Mouse (Mus musculus) lung, postnatal 0 days (tissue): ENCODE data around the gene H2-Q10. TPM values are rescaled to one million over a fixed set of nuclear protein-coding genes. Genes with fewer than 3 reads are reported as not detected.
"Not testable (repeated sequence)": the region's sequence is repeated elsewhere in the genome, so short reads cannot be mapped to it uniquely, and the experiment has no call there.

Experiments used
- ATAC-seq: fragments of 200-750 bp; cut with Nextera tagmentation; 2 replicates; pipeline ENCODE4 v1.8.0; 2017; ENCODE audit warnings: moderate library complexity
- DNase-seq: peaks from one replicate; pipeline ENCODE4 v3.0.0-alpha.2; 2016; ENCODE audit warnings: low spot score
- H3K27ac ChIP-seq: fragments of 300-500 bp; sonication (generic); 2 replicates; pipeline ENCODE4 v1.5.1; 2014; ENCODE audit warnings: antibody characterized with exemption, mild to moderate bottlenecking, low read length, mixed read lengths
- H3K27me3 ChIP-seq: fragments of 300-500 bp; sonication (generic); replicated peaks from 2 replicates; pipeline ENCODE4 v1.6.1; 2014; ENCODE audit warnings: low read length, mixed read lengths; ENCODE audit not compliant: insufficient read depth
- H3K36me3 ChIP-seq: fragments of 300-500 bp; sonication (generic); 2 replicates; pipeline ENCODE4 v1.6.1; 2014; ENCODE audit warnings: low read length, mixed read lengths; ENCODE audit not compliant: insufficient read depth
- H3K4me1 ChIP-seq: fragments of 300-500 bp; sonication (generic); 2 replicates; pipeline ENCODE4 v1.6.1; 2014; ENCODE audit warnings: antibody characterized with exemption, low read depth, low read length, mixed read lengths; ENCODE audit not compliant: insufficient read depth
- H3K4me2 ChIP-seq: fragments of 300-500 bp; sonication (generic); replicated peaks from 2 replicates; pipeline ENCODE4 v1.6.1; 2014; ENCODE audit warnings: low read depth, mild to moderate bottlenecking, low read length, moderate library complexity, mixed read lengths
- H3K4me3 ChIP-seq: fragments of 300-500 bp; sonication (generic); 2 replicates; pipeline ENCODE4 v1.5.1; 2014; ENCODE audit warnings: low read depth, low read length
- H3K9ac ChIP-seq: fragments of 300-500 bp; sonication (generic); replicated peaks from 2 replicates; pipeline ENCODE4 v1.6.1; 2014; ENCODE audit warnings: low read depth, mild to moderate bottlenecking
- H3K9me3 ChIP-seq: fragments of 300-500 bp; sonication (generic); 2 replicates; pipeline ENCODE4 v1.6.1; 2016; ENCODE audit warnings: low read length, mixed read lengths
- CTCF ChIP-seq: IDR thresholded peaks from 2 replicates; pipeline ENCODE4 v1.5.1; 2016; ENCODE audit warnings: antibody characterized with exemption, mild to moderate bottlenecking
- EP300 ChIP-seq: IDR thresholded peaks from 2 replicates; pipeline ENCODE4 v1.6.1; 2016; ENCODE audit warnings: antibody characterized with exemption, mild to moderate bottlenecking, control low read depth
- WGBS: fragments of 180-500 bp; shearing (Covaris S2); extraction: QIAGEN DNeasy Blood & Tissue Kit; methylation state at CpG from one replicate; pipeline ENCODE4 v1.1.7; 2014; 5-methylcytosine and 5-hydroxymethylcytosine counted together
- polyA plus RNA-seq: library from polyadenylated mRNA; unstranded; fragments of >200 nt; fragmentation: Nextera tagmentation; extraction: Ambion mirVana; gene quantifications from 2 replicates; pipeline ENCODE4 v1.2.1, GENCODE M21; 2015

The H2-Q10 gene
- polyA plus RNA-seq, 1 experiment from 2014 or later, result 2.0 TPM

DNA sequence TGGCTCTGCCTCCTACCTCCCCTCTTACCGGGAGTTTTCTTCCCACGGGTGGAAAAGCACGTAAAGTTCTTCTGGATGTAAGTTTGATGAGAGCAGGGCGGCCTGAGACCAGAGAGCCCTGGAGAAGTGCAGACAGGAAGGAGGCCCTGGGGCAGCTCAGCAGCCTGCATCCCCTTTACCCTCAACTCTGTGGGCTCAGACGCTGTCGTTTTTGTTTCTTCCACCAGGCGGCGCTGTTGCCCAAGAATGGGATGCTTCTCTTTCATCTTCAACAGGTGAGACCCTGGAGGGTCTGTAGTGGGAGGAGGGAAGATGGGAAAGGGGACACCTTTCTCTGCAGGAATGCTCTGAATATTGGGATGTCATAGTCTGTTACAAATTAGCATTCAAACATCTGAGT lies 4.2 kb upstream of the H2-Q10 start:
- not testable (repeated sequence) for H3K36me3 ChIP-seq, ATAC-seq, H3K4me2 ChIP-seq, H3K4me1 ChIP-seq, H3K27ac ChIP-seq, H3K9me3 ChIP-seq, H3K9ac ChIP-seq, H3K4me3 ChIP-seq, DNase-seq
- WGBS, result 7% methylated on average over 8 of the region's 8 CpGs
- TF ChIP-seq CTCF, result peak; percentile 83
- peaks cover 11% of the 10 kb centered on the region for H3K27me3 ChIP-seq

GRCm38 (mm10) chr17:35468936-35469335 lies 953 bp upstream of the H2-Q10 start:
- H3K9ac ChIP-seq, H3K4me1 ChIP-seq, H3K27ac ChIP-seq, H3K9me3 ChIP-seq, H3K4me2 ChIP-seq, ATAC-seq, H3K4me3 ChIP-seq, DNase-seq, H3K36me3 ChIP-seq: not testable (repeated sequence)
- peaks cover 12% of the 10 kb centered on the region for H3K27me3 ChIP-seq
- WGBS, result 34% methylated on average over 3 of the region's 3 CpGs

- Histone ChIP-seq H3K27me3 (no peaks in the 10 kb centered on the region), H3K9ac (no peak overlapping the region), H3K4me1 (no peaks in the 10 kb centered on the region), H3K9me3 (no peaks in the 10 kb centered on the region), H3K4me2 (no peak overlapping the region), H3K36me3 (no peaks in the 10 kb centered on the region), H3K27ac (no peak overlapping the region), H3K4me3 (no peak overlapping the region)
- under 1% methylated on average over 9 of the region's 9 CpGs for WGBS
- DNase-seq, result peak; percentile 68
- no peak for TF ChIP-seq EP300
- peak; percentile 91 for TF ChIP-seq CTCF
- ATAC-seq, result peak; percentile 54
Observed at GRCm38 (mm10) chr17:35484066-35484465, 14.2 kb downstream of the H2-Q10 start.

- H3K4me2 ChIP-seq, result no peak overlapping the region
- H3K9ac ChIP-seq, result no peak overlapping the region
- no peaks in the 10 kb centered on the region for H3K27me3 ChIP-seq
- TF ChIP-seq CTCF, result no peak
- TF ChIP-seq EP300, result no peak
- H3K4me3 ChIP-seq, result no peak overlapping the region
- H3K9me3 ChIP-seq, result no peaks in the 10 kb centered on the region
- H3K4me1 ChIP-seq, result no peaks in the 10 kb centered on the region
- no peak for ATAC-seq
- 9% methylated on average over 4 of the region's 4 CpGs for WGBS
- no peak for DNase-seq
- H3K27ac ChIP-seq, result no peak overlapping the region
- no peaks in the 10 kb centered on the region for H3K36me3 ChIP-seq
Observed at GRCm38 (mm10) chr17:35485702-35486101, 15.8 kb downstream of the H2-Q10 start.

DNA sequence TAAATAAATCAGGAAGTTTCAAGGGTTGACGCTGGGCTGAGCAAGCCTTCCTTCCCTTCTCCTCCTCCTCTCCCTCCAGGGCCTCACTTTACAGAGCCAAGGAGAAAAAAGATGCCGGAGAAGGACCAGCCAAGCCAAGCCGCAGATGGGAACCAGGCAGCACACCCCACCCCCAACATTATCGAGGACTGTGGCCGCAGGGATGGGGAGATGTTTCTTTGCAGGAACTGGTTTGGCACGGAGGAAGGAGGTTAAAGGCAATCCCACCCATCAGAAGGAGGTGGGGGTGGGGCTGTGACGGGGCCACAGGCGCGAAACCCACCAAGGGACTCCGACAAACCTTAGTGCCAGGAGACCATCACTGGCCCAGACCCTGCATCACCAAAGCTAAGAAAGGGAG lies 16.8 kb downstream of the H2-Q10 start:
- H3K4me3 ChIP-seq, result no peak overlapping the region
- no peak overlapping the region for H3K4me2 ChIP-seq
- DNase-seq, result no peak
- 46% methylated on average over 10 of the region's 10 CpGs for WGBS
- H3K36me3 ChIP-seq, result no peaks in the 10 kb centered on the region
- TF ChIP-seq EP300 (no peak), CTCF (no peak)
- no peaks in the 10 kb centered on the region for H3K4me1 ChIP-seq
- H3K27me3 ChIP-seq, result no peaks in the 10 kb centered on the region
- no peak overlapping the region for H3K9ac ChIP-seq
- no peak overlapping the region for H3K27ac ChIP-seq
- no peak for ATAC-seq
- H3K9me3 ChIP-seq, result no peaks in the 10 kb centered on the region

DNA sequence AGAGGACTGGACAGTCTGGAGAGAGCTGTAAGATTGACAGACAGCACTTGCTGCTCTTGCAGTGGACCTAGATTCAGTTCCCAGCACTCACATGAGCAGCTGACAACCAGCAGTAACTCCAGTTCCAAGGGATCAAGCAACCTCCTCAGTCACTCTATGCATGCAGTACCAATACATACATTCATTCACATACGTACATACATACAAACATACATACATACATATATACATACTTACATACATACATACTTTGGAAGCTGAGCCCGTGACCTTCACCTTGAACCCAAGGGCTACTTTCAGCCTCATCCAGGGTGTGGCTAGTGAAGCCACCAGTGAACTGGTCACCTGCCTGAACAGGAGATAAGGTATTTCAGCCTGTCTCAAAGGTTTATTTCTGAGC lies 18.2 kb downstream of the H2-Q10 start:
- ATAC-seq (no peak), DNase-seq (no peak)
- Histone ChIP-seq H3K9me3 (no peaks in the 10 kb centered on the region), H3K27me3 (no peaks in the 10 kb centered on the region), H3K9ac (no peak overlapping the region), H3K4me2 (no peak overlapping the region), H3K27ac (no peak overlapping the region), H3K36me3 (no peaks in the 10 kb centered on the region), H3K4me1 (no peaks in the 10 kb centered on the region), H3K4me3 (no peak overlapping the region)
- WGBS, result 96% methylated on average over 2 of the region's 2 CpGs
- no peak for TF ChIP-seq EP300
- no peak for TF ChIP-seq CTCF

DNA sequence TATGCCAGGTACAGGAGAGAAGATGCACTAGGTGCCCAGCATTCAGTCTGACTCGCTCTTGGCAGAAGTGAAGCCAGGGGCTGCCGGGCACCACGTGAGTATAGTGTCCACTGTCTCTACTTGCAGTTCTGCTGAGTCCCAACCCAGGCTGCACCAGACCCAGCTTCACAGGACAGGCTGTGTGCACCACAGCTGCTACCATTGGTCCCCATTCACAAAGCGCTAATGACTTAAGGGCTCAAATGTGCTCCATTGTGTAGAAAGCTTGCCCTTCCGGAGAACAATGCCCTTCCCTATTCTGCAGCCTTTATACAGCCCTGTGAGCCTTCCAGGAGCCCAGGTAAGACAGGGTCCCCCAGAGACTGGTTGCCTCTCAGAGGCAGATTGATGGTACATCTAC lies 20.4 kb downstream of the H2-Q10 start:
- ATAC-seq (no peak), DNase-seq (no peak)
- no peak overlapping the region for H3K27ac ChIP-seq
- no peaks in the 10 kb centered on the region for H3K9me3 ChIP-seq
- no peaks in the 10 kb centered on the region for H3K36me3 ChIP-seq
- no peak overlapping the region for H3K9ac ChIP-seq
- no peaks in the 10 kb centered on the region for H3K27me3 ChIP-seq
- H3K4me2 ChIP-seq, result no peak overlapping the region
- 74% methylated on average over 5 of the region's 5 CpGs for WGBS
- TF ChIP-seq EP300, result no peak
- TF ChIP-seq CTCF, result no peak
- H3K4me3 ChIP-seq, result no peak overlapping the region
- no peaks in the 10 kb centered on the region for H3K4me1 ChIP-seq
